Mouse (Mus musculus) limb, embryonic 11.5 days (tissue): ENCODE results near the gene Il22ra1. TPM values are rescaled to one million over a fixed set of nuclear protein-coding genes. Genes with fewer than 3 reads are reported as not detected.
"Not testable (repeated sequence)": the region's sequence is repeated elsewhere in the genome, so short reads cannot be mapped to it uniquely, and the experiment has no call there.

Experiments used
- ATAC-seq: fragments of 200-750 bp; cut with Nextera tagmentation; 2 replicates; pipeline ENCODE4 v1.8.0; 2017; ENCODE audit warnings: low read depth; ENCODE audit not compliant: insufficient number of reproducible peaks, low FRiP score, low TSS enrichment
- DNase-seq: peaks from one replicate; pipeline ENCODE4 v3.0.0-alpha.2; 2015; ENCODE audit warnings: low spot score
- H3K27ac ChIP-seq: fragments of 300-500 bp; sonication (generic); replicated peaks from 2 replicates; pipeline ENCODE4 v1.5.1; 2014; ENCODE audit warnings: low read depth, mild to moderate bottlenecking, low read length
- H3K27me3 ChIP-seq: fragments of 300-500 bp; sonication (generic); 2 replicates; pipeline ENCODE4 v1.6.1; 2014; ENCODE audit warnings: mild to moderate bottlenecking, low read length, mixed read lengths; ENCODE audit not compliant: control insufficient read depth, insufficient read depth
- H3K36me3 ChIP-seq: fragments of 300-500 bp; sonication (generic); 2 replicates; pipeline ENCODE4 v1.6.1; 2014; ENCODE audit warnings: mild to moderate bottlenecking, low read length, moderate library complexity, mixed read lengths; ENCODE audit not compliant: control insufficient read depth, insufficient read depth
- H3K4me1 ChIP-seq: fragments of 300-500 bp; sonication (generic); 2 replicates; pipeline ENCODE4 v1.6.1; 2014; ENCODE audit warnings: low read length, mixed read lengths; ENCODE audit not compliant: control insufficient read depth, insufficient read depth
- H3K4me2 ChIP-seq: fragments of 300-500 bp; sonication (generic); 2 replicates; pipeline ENCODE4 v1.6.1; 2014; ENCODE audit warnings: low read depth, mild to moderate bottlenecking, moderate library complexity; ENCODE audit not compliant: severe bottlenecking
- H3K4me3 ChIP-seq: fragments of 300-500 bp; sonication (generic); 2 replicates; pipeline ENCODE4 v1.5.1; 2014; ENCODE audit warnings: low read depth, low read length
- H3K9ac ChIP-seq: fragments of 300-500 bp; sonication (generic); 2 replicates; pipeline ENCODE4 v1.6.1; 2014; ENCODE audit warnings: mild to moderate bottlenecking, low read length
- H3K9me3 ChIP-seq: fragments of 300-500 bp; sonication (generic); 2 replicates; pipeline ENCODE4 v1.6.1; 2016; ENCODE audit warnings: low read length; ENCODE audit not compliant: control insufficient read depth
- WGBS: fragments of 180-500 bp; shearing (Covaris S2); extraction: QIAGEN DNeasy Blood & Tissue Kit; methylation state at CpG from one replicate; pipeline ENCODE4 v1.1.7; 2014; 5-methylcytosine and 5-hydroxymethylcytosine counted together
- polyA plus RNA-seq: library from polyadenylated mRNA; unstranded; fragments of >200 nt; fragmentation: Nextera tagmentation; extraction: Ambion mirVana; gene quantifications from 2 replicates; pipeline ENCODE4 v1.2.1, GENCODE M21; 2014

The Il22ra1 gene
- polyA plus RNA-seq, 1 experiment from 2014 or later: not detected

DNA sequence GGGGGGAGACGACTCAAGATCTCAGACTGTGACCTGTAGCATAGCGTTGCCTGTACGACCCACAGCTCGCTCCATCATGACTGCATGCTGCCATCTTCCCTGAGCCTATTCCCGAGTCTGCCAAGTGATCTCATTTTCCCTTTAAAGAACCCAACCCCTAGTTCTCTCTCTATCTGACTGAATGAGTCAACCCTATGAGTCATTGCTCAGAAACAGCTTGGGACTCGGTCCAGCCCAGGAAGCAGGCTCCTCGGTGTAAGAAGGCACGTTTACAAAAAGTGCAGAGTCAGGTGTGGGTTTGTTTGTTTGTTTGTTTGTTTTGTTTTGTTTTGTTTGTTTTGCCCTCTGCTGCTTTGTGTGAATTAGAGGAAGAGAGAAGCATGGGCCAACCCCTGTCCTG, 13.2 kb upstream of the Il22ra1 start:
- H3K9ac ChIP-seq: no peak overlapping the region
- WGBS: 82% methylated on average over 8 of the region's 8 CpGs

DNA sequence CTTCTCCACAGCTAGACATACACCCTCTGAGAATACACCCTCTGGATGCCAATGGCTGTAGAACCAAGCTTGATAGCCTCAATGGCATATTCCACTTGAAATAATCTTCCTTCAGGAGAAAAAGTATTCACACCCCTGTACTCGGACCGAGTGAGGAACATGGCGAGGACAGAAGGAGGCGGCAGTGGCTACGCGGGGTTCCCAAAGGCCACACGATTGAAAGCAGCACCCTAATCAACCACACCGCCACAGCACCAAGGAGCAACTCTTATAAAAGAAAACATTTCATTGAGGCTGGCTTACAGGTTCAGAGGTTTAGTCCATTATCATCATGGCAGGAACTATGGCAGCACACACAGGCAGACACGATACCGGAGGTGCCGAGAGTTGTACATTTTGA, 11.5 kb upstream of the Il22ra1 start:
- not testable (repeated sequence) for DNase-seq, H3K27me3 ChIP-seq, H3K4me2 ChIP-seq, H3K4me3 ChIP-seq, H3K9me3 ChIP-seq, ATAC-seq, H3K9ac ChIP-seq, H3K27ac ChIP-seq, H3K4me1 ChIP-seq, H3K36me3 ChIP-seq
- WGBS: 94% methylated on average over 11 of the region's 11 CpGs

More for the DNA sequence above, 13.2 kb upstream of the Il22ra1 start:
- Histone ChIP-seq H3K27ac (no peak overlapping the region), H3K4me1 (no peaks in the 10 kb centered on the region), H3K4me3 (no peak overlapping the region), H3K9me3 (no peaks in the 10 kb centered on the region), H3K27me3 (no peaks in the 10 kb centered on the region), H3K4me2 (no peak overlapping the region), H3K36me3 (no peaks in the 10 kb centered on the region)
- DNase-seq: no peak
- no peak for ATAC-seq

DNA sequence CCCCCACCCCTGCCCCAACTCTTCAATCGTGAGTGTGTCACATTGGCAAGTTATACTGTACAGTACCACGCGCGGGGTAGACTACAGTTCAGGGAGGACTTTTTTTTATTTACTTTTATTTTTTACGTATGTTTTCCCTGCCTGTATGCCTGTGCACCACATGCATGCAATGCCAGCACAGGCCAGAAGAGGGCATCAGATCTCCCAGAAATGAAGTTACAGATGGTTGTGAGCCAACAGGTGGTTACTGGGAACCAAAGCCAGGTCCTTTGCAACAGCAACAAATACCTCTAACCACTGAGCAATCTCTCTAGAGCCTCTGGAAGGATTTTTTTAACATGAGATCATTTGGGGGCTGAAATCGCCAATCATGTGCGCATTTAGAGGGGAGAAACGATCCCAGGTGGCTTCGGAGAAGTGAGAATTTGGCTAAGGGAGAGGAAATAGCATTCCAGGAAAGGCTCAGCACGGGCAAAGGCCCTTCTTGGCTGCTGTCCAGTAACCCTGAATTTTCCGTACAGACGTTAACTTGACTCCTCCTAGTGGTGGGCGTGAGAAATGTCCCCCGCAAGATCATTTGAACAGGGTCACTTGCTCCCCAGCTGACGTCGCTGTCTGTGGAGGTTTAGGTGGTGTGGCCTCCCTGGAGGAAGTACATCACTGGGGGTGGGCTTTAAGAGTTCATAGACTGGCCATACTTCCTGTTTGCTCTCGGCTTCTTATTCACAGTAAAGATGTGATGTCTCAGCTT, 5.3 kb upstream of the Il22ra1 start:
- H3K4me3 ChIP-seq: no peak overlapping the region
- no peaks in the 10 kb centered on the region for H3K36me3 ChIP-seq
- 76% methylated on average over 17 of the region's 17 CpGs for WGBS
- no peak overlapping the region for H3K27ac ChIP-seq
- H3K4me2 ChIP-seq: no peak overlapping the region
- ATAC-seq (no peak), DNase-seq (no peak)
- H3K9ac ChIP-seq: no peak overlapping the region
- H3K9me3 ChIP-seq: no peaks in the 10 kb centered on the region
- H3K27me3 ChIP-seq: no peaks in the 10 kb centered on the region
- H3K4me1 ChIP-seq: no peaks in the 10 kb centered on the region

DNA sequence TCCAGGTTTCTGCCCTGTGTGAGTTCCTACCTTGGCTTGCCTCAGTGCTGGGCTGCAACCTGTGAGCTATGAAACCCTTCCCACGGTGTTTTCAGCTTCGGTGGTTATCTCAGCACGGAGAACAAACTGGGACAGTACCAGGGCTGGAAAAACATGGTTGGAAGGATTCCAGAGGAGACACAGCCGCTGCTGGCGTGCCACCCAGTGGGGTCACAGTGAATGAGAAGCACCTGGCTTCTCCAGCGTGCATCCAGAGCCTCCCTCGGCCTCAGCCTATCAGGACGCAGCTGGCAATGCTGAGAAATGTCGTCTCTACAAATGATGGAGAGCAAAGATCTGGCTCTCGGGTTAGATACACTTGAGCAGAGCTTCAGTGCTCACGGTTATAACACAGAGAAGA, 1.6 kb upstream of the Il22ra1 start:
- Histone ChIP-seq H3K9me3 (no peaks in the 10 kb centered on the region), H3K4me2 (no peak overlapping the region), H3K4me1 (no peaks in the 10 kb centered on the region), H3K27me3 (no peaks in the 10 kb centered on the region), H3K27ac (no peak overlapping the region), H3K36me3 (no peaks in the 10 kb centered on the region), H3K4me3 (no peak overlapping the region), H3K9ac (no peak overlapping the region)
- ATAC-seq: no peak
- DNase-seq: no peak
- 81% methylated on average over 11 of the region's 11 CpGs for WGBS

DNA sequence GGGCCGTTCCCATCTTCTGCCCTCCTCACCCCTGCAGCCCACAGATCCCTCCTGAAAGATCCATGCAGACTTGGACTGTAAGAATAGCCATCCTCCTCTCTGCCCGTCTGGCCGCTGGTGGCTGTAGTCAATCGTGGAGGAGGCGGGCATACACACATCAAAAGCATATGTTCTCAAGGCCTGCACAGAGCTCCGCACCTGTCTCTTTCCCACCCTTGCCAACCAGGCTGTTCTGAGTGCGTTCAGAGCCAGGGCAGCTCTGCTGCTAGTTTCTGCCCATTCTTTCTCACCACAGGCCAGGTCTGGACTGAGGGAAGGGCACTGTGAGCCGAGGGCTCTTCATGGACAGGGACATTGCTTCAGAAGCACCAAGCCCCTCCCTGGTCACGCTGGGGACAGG, 2.2 kb downstream of the Il22ra1 start:
- ATAC-seq (no peak), DNase-seq (no peak)
- WGBS: 70% methylated on average over 9 of the region's 9 CpGs
- Histone ChIP-seq H3K4me2 (no peak overlapping the region), H3K9ac (no peak overlapping the region), H3K4me1 (no peaks in the 10 kb centered on the region), H3K27me3 (no peaks in the 10 kb centered on the region), H3K4me3 (no peak overlapping the region), H3K27ac (no peak overlapping the region), H3K9me3 (no peaks in the 10 kb centered on the region), H3K36me3 (no peaks in the 10 kb centered on the region)

DNA sequence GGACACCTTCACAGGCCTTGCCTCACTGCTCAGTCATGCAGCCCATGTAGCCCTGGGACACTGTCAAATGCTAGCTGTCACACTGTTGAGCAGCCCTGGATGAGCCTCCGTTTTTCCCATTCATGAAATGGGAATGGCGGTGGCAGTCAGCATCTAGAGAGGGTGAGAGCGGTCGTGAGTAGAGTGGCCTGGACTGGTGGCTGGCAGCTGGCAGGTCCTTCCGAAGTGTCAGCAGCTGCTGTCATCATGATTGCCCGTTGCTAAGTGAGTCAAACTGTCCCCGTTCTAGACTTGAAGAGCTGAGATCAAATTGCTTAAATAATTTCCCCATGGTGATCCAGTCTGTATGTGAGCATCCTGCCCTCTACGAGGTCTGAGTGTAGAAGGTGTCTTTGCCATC, 3.0 kb downstream of the Il22ra1 start:
- Histone ChIP-seq H3K27me3 (no peaks in the 10 kb centered on the region), H3K9me3 (no peaks in the 10 kb centered on the region), H3K9ac (no peak overlapping the region), H3K27ac (no peak overlapping the region), H3K4me1 (no peaks in the 10 kb centered on the region), H3K4me2 (no peak overlapping the region), H3K36me3 (no peaks in the 10 kb centered on the region), H3K4me3 (no peak overlapping the region)
- ATAC-seq (no peak), DNase-seq (no peak)
- WGBS: 83% methylated on average over 8 of the region's 8 CpGs

DNA sequence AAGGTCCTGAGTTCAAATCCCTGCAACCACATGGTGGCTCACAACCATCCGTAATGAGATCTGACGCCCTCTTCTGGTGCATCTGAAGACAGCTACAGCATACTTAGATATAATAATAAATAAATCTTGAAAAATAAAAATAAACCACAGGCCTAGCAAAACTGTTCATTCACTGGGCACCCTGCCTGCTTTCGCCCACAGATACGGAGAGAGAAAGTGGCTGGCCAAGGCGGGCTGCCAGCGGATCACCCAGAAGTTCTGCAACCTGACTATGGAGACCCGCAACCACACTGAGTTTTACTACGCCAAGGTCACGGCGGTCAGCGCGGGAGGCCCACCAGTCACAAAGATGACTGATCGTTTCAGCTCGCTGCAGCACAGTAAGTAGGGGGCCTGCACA, 5.9 kb downstream of the Il22ra1 start:
- ATAC-seq (no peak), DNase-seq (no peak)
- H3K4me2 ChIP-seq: no peak overlapping the region
- 94% methylated on average over 14 of the region's 14 CpGs for WGBS
- no peak overlapping the region for H3K4me3 ChIP-seq
- H3K9me3 ChIP-seq: no peaks in the 10 kb centered on the region
- no peaks in the 10 kb centered on the region for H3K27me3 ChIP-seq
- H3K9ac ChIP-seq: no peak overlapping the region
- H3K27ac ChIP-seq: no peak overlapping the region
- H3K4me1 ChIP-seq: peaks cover 9% of the 10 kb centered on the region
- H3K36me3 ChIP-seq: no peaks in the 10 kb centered on the region

DNA sequence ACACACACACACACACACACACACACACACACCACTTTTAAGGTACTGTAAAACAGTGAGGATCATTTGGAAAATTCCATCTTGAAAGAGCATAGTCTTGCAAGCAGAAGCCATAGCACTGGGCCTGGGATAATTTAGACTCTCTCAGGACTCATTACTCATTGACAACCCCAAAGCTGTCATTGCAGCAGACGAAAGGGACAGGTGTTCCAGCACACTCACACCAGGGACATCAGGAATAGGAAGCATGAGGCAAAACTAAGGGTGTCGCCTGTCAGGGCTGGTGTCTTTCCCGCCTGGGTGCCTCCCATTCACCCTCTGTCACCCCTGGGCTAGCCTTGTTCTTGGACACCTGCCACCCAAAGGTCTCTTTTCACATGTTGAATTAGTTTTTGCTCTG, 8.9 kb downstream of the Il22ra1 start:
- H3K4me2 ChIP-seq: no peak overlapping the region
- 72% methylated on average over 3 of the region's 3 CpGs for WGBS
- no peaks in the 10 kb centered on the region for H3K9me3 ChIP-seq
- no peak overlapping the region for H3K27ac ChIP-seq
- DNase-seq (no peak), ATAC-seq (no peak)
- H3K9ac ChIP-seq: no peak overlapping the region
- H3K27me3 ChIP-seq: no peaks in the 10 kb centered on the region
- H3K4me1 ChIP-seq: peaks cover 11% of the 10 kb centered on the region
- no peak overlapping the region for H3K4me3 ChIP-seq
- no peaks in the 10 kb centered on the region for H3K36me3 ChIP-seq

DNA sequence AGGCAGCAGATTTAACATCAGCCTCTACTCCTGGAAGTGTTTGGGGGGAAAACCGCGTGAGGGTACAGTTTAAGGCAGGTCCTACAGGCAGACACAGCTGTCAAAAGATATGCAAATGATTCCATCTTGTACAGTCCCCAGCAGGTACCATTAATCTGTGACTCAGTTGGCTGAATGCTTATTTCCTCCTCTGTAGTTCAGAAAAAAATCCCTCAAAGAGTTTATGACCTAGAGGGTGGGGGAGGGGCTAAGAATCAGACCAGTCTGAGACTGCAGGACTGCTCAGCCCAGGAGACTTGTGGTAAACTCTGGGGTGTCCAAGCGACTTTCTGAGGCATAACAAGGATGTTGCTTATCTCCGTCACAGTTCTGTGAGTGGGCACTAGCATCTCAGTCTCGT, 10.3 kb downstream of the Il22ra1 start:
- DNase-seq (no peak), ATAC-seq (no peak)
- Histone ChIP-seq H3K36me3 (no peaks in the 10 kb centered on the region), H3K27ac (no peak overlapping the region), H3K27me3 (no peaks in the 10 kb centered on the region), H3K9me3 (no peaks in the 10 kb centered on the region), H3K4me2 (no peak overlapping the region), H3K9ac (no peak overlapping the region), H3K4me3 (no peak overlapping the region), H3K4me1 (peaks cover 11% of the 10 kb centered on the region)
- 39% methylated on average over 5 of the region's 5 CpGs for WGBS
